Mouse (Mus musculus) lung, postnatal 0 days (tissue): ENCODE data around the gene Slc26a6.

ENCODE experiments used
- CTCF ChIP-seq: IDR thresholded peaks from 2 replicates; pipeline ENCODE4 v1.5.1; 2016; ENCODE audit warnings: antibody characterized with exemption, mild to moderate bottlenecking
- EP300 ChIP-seq: IDR thresholded peaks from 2 replicates; pipeline ENCODE4 v1.6.1; 2016; ENCODE audit warnings: antibody characterized with exemption, mild to moderate bottlenecking, control low read depth

DNA sequence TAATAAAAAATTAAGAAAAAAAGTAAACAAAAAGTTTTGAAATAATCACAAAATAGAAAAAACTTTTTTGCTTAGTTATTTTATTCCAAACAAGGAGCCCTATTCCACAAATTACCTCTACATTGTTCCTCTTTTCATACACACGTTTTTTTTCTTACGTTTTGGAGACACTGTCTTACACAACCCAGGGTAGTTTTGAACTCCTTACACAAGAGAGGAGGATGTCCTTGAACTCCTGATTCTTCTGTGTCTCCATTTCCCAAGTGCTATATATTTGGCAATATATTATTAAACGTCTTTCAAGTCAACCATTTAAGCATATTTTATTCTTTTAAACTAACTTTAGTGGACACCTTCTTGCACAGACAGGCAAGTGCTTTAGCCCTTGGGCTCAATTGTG lies 82.9 kb downstream of the Slc26a6 start:
- TF ChIP-seq CTCF (no peak), EP300 (no peak)
